Mouse (Mus musculus) liver, embryonic 14 days (tissue): Measurements from ENCODE around the gene 4930442H23Rik. TPM values are rescaled to one million over a fixed set of nuclear protein-coding genes. Genes with fewer than 3 reads are reported as not detected.

Experiments used
- polyA plus RNA-seq: library from polyadenylated mRNA; depleted of rRNA; stranded (reverse); fragments of >200 nt; gene quantifications from 2 replicates; pipeline ENCODE4 v1.2.3, GENCODE M21; 2012; rRNA removed

4930442H23Rik gene
- polyA plus RNA-seq: not detected in 2 replicates

DNA sequence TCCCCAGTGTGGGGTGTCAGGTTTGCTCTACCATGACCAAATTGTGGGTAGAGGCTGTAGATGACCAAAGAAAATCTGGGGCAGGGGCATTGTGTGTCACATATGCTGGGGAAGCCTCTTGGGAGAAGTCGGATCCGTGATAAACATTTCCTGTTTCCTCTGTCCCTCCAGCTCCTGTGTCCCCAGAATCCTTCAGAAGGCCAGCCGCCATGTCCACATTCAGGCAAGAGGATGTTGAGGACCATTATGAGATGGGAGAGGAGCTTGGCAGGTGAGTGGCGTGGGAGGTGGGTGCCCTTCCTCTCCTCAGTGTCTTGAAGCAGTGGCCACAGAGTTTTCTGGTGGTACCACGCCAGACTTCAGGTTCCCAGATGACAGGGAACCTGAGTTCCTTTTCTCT is at the start of gene 4930442H23Rik:
4930442H23Rik (minus strand) TSS at position 45 of the 400 bp plus-strand sequence.

DNA sequence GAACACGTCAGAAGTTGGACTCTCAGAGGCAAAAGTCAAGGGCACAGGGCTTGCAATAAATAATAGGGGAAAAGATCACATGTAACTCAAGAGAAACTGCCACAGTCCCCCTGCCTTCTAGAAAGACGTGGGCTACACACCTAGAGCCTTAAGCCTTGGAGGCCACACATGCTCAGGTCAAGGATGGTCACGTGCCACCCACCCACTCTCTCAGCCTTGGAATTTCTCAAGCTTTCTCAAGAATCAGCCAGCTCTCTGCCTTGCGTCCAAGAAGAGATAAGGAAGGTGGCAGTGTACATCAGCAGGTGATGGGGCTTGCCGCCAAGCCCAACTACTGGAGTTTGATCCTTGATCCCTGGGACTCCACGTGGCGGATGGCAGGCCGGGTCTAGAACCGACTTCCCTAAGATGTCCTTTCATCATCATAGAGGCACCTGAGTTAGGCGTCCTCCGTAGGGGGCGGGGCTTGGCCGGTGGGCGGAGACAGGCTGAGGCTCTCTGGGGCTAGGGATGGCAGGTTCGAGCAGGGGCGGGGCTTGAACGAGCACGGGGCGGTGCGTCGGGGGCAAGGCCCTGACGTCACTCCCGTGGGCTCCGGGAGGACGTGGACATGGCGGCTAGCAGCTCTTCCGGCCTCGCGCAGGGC is 49.1 kb upstream of the 4930442H23Rik start, which contains the start of gene Zfr2:
Zfr2 (plus strand) TSS at position 576 of the 646 bp plus-strand sequence.

DNA sequence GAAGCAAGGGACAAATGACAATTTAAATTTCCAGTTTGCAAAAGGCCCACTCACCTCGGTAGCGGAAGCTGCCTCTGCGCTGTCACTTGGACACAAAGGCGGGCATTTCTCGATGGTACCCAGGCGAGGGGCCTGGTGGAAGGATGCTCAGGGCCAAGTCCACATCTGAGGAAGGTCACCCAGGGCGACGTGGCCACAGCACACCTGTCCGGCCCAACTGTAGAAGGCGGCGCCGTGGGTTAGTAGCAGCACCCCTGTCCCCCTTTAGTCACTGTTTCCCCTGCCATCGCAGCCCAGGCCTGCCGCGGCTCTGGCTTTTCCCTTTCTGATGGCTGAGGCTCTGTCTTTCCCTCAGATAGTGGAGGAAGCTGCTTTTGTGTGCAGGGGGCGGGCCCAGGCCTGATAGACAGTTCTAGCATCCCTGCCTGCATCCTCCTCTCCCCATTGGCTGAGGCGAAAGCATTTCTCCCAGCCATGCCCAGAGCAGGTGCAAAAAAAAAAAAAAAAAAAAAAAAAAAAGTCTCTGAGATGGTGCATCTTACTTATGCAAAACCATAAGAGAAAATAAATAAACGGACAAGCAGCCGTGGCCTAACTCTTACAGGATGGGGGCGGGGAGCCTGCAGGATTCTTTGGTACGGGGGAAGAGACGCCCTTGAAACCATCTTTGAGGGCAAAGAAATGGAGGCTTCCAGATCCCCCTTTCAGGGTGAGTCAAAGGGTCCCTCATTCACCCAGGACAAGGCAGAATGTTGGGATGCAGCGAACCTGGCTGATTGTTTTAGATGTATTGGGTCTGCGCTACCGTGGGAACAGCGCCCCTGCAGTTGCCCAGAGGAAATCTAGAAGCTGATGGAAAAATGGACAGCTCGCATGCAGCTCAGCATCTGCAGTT is 47.0 kb upstream of the 4930442H23Rik start, which contains the start of gene Atcay:
Atcay (minus strand) TSS at position 396 of the 895 bp plus-strand sequence.

GRCm38 (mm10) chr10:81201807-81202758 is 18.4 kb upstream of the 4930442H23Rik start, which contains the start of gene Nmrk2:
Gene Nmrk2, minus strand, starts transcription at chr10:81202051.

GRCm38 (mm10) chr10:81182336-81183333 is 1.0 kb downstream of the 4930442H23Rik start, which contains the start of gene Dapk3:
Gene Dapk3, plus strand, starts transcription at chr10:81183005.

GRCm38 (mm10) chr10:81176466-81177271 is 7.0 kb downstream of the 4930442H23Rik start, which contains the start of gene Eef2:
Gene Eef2, plus strand, starts transcription at chr10:81176631.

DNA sequence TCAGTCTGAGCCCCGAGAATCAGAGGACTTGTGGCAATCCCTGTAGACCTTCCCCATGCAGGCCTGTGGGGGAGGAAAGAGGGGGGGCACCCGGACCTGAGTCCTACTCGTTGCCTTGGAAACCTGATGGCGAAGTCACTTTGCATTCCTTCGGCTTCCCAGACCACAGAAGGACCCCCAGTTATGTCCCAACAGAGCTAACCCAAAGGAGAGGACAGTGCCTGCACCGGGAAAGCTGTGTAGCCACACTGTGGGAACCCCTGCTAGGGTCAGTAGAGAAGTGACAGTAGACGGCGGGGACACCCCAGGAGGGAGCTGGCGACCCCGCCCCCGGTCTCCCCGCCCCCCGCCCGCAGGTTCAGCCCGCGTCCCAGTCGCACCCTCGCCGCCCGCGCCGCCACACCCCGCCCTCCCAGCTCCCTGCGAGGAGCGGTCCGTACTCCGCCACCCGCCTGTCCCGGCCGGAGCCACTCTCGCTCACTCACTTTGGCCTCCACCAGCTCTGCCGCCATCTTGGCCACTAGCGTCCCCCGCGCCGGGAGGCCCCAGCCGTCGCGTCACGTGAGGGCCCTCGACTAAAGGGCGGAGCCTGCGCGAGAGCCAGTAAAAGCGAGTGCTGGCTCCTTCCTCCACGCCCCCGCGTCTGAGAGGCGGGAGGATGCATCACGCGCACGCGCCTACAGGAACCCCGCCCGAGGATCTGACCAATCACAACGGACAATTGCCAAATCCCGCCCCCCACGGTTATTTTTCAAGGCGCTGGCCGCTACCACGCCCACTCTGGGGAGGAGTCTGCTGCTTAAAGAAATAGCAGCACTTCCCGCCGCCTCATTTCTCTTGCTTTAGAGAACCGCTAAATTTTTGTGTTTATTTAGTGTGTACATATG is 16.2 kb downstream of the 4930442H23Rik start, which contains the start of gene Pias4:
Pias4 (minus strand) TSS at position 724 of the 887 bp plus-strand sequence.

DNA sequence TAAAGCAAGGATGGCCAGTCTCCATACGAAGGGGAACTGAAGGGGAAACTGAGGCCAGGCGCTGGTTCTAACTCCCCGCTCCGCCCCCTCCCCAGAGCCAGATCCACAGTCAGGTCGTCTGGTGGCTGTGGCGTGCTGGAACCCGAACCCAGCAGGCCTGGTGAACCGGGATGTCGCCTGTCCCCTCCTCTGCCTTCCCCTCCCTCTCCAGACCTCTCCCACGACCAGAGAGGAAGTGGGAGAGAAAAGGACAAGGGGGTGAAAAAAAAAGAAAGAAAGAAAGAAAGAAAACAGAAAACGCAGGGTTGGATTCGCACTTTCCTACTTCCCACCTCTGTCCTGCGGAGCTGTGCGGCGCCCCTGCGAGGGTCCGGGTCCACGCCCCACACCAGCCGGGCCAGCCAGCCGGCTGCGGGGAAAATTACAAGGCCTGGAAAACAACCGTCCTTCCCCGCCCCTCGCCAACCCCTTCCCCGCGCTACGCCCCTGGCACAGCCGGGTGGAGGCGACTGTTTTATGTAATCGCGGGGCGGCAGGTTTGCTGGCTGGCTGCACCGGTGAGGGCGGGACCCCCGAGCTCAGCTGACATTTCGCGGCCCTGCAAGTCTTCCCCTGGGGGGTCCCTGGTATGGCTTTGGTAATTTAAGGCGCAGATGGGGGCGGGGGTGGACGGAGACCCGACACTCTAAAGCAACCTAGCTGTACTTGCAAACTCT is 48.5 kb downstream of the 4930442H23Rik start, which contains the start of gene Zbtb7a:
Zbtb7a (plus strand) TSS at position 255 of the 716 bp plus-strand sequence.

Other genes with a start within 250 kb of the 4930442H23Rik start
- gene Gng7, start 168.9 kb downstream of the 4930442H23Rik start, polyA plus RNA-seq: 0.25 and 0.29 TPM in 2 replicates
- gene Diras1, start 158.2 kb downstream of the 4930442H23Rik start, polyA plus RNA-seq: 0.01 TPM in 1 of 2 replicates, not detected in the other
- 3.4 and 3.8 TPM in 2 replicates for gene Slc39a3, start 146.4 kb downstream of the 4930442H23Rik start, polyA plus RNA-seq
- gene Sgta, start 123.7 kb downstream of the 4930442H23Rik start, polyA plus RNA-seq: 33.9 and 37.4 TPM in 2 replicates
- gene Thop1, start 113.8 kb downstream of the 4930442H23Rik start, polyA plus RNA-seq: 20.2 and 21.2 TPM in 2 replicates
- gene Creb3l3, start 85.0 kb downstream of the 4930442H23Rik start, polyA plus RNA-seq: 10.0 and 12.8 TPM in 2 replicates
- 48.6 and 59.6 TPM in 2 replicates for gene Map2k2, start 77.9 kb downstream of the 4930442H23Rik start, polyA plus RNA-seq
- 13.8 and 16.4 TPM in 2 replicates for gene Zbtb7a, start 48.6 kb downstream of the 4930442H23Rik start, polyA plus RNA-seq
- gene Pias4, start 15.9 kb downstream of the 4930442H23Rik start, polyA plus RNA-seq: 9.9 and 11.4 TPM in 2 replicates
- 555 and 587 TPM in 2 replicates for gene Eef2, start 7.2 kb downstream of the 4930442H23Rik start, polyA plus RNA-seq
- gene Dapk3, start 844 bp downstream of the 4930442H23Rik start, polyA plus RNA-seq: 15.3 and 17.6 TPM in 2 replicates
- gene Nmrk2, start 18.2 kb upstream of the 4930442H23Rik start, polyA plus RNA-seq: not detected in 2 replicates
- gene Atcay, start 47.0 kb upstream of the 4930442H23Rik start, polyA plus RNA-seq: under 0.01 and 0.02 TPM in 2 replicates
- gene Zfr2, start 49.3 kb upstream of the 4930442H23Rik start, polyA plus RNA-seq: 0.55 and 0.80 TPM in 2 replicates
- gene Matk, start 69.1 kb upstream of the 4930442H23Rik start, polyA plus RNA-seq: 0.77 and 0.83 TPM in 2 replicates
- 48.0 and 56.2 TPM in 2 replicates for gene Mrpl54, start 83.1 kb upstream of the 4930442H23Rik start, polyA plus RNA-seq
- gene Apba3, start 83.1 kb upstream of the 4930442H23Rik start, polyA plus RNA-seq: 13.7 and 14.8 TPM in 2 replicates
- 0.21 and 0.25 TPM in 2 replicates for gene Tjp3, start 107.7 kb upstream of the 4930442H23Rik start, polyA plus RNA-seq
- gene Pip5k1c, start 109.1 kb upstream of the 4930442H23Rik start, polyA plus RNA-seq: 9.9 and 12.5 TPM in 2 replicates
- 23.1 and 24.3 TPM in 2 replicates for gene Cactin, start 137.3 kb upstream of the 4930442H23Rik start, polyA plus RNA-seq
- 2.3 and 2.5 TPM in 2 replicates for gene Tbxa2r, start 144.9 kb upstream of the 4930442H23Rik start, polyA plus RNA-seq
- gene Gipc3, start 159.4 kb upstream of the 4930442H23Rik start, polyA plus RNA-seq: 0.01 TPM in 2 replicates
- gene Hmg20b, start 166.6 kb upstream of the 4930442H23Rik start, polyA plus RNA-seq: 23.8 and 26.9 TPM in 2 replicates
- gene Mfsd12, start 173.6 kb upstream of the 4930442H23Rik start, polyA plus RNA-seq: 7.4 and 8.6 TPM in 2 replicates
- 0.43 and 0.84 TPM in 2 replicates for gene 4930404N11Rik, start 182.0 kb upstream of the 4930442H23Rik start, polyA plus RNA-seq
- 57.1 and 63.1 TPM in 2 replicates for gene Fzr1, start 194.7 kb upstream of the 4930442H23Rik start, polyA plus RNA-seq
- gene Dohh, start 200.6 kb upstream of the 4930442H23Rik start, polyA plus RNA-seq: 28.6 and 30.2 TPM in 2 replicates
- 0.84 and 0.93 TPM in 2 replicates for gene Gm48551, start 200.6 kb upstream of the 4930442H23Rik start, polyA plus RNA-seq
- gene Gm48552, start 205.2 kb upstream of the 4930442H23Rik start, polyA plus RNA-seq: 0.55 and 0.90 TPM in 2 replicates
- gene Smim24, start 209.2 kb upstream of the 4930442H23Rik start, polyA plus RNA-seq: 1.7 and 2.0 TPM in 2 replicates